Mouse (Mus musculus) gastrocnemius, adult 18-20 months (tissue): ENCODE data around the gene Dmac2. TPM values are rescaled to one million over a fixed set of nuclear protein-coding genes. Genes with fewer than 3 reads are reported as not detected.

Source experiments
- DNase-seq: peaks from one replicate; pipeline ENCODE4 v3.0.0; 2021; ENCODE audit warnings: low spot score
- total RNA-seq, 2 experiments: library from RNA; stranded (reverse); gene quantifications; 2 replicates each; pipeline ENCODE4 v1.2.3; 2021

Dmac2 gene
- total RNA-seq, 2 experiments from 2014 or later = 38.7 to 43.2 TPM

GRCm38 (mm10) chr7:25614831-25615705, 4.1 kb upstream of the Dmac2 start:
- no peak for DNase-seq

DNA sequence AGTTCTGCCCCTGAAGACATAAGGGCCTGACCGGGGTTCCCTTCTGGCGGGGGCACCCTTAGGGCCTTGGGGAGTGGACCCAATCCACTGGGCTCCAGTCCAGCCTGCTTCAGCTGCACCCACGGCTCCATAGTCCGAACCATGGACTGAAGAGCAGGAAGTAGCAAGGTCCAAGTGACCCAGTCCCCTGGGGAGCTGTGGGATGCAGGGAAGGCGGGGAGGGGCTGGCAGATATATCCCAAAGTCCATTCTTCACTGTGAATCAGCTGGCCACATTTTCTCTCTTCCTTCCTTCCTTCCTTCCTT, 3.6 kb upstream of the Dmac2 start, which contains the start of gene Erich4:
Gene Erich4, minus strand, starts transcription at position 187 of the 306 bp plus-strand sequence.
- no peak for DNase-seq

DNA sequence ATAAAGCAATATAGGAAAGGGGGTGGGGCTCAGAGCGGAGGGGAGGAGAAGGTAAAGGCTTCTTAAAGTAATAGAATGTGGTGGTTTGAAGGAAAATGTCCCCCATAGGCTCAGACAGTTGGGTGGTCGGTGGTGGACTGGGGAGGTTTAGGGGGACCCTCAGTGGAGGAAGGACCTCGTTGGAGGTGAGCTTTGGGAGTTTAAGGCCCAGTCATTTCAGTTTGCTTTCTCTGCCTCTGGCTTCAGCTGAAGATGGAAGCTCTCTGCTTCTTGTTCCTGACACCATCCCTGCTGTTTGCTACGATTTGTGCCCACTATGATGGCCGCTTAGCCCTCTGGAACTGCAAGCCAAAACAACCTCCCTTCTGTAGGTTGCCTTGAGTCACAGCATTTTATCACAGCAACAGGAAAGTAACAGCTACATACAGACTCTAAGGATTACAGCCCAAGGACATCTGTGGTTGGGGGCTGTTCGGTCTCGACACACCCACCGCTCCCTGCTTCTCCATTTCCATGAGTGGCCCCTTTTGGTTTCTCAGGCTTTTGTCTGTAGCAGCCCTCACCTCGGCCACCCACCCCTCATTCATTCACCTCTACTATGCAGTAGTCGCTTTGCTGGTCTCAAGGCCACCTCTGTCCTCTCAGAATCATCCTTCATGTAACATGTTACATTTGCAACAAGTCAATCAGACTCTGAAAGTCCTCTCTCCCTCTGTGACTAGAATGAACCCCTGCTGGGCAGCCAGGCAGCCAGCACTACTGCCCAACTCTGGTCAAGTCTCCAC, 1.6 kb upstream of the Dmac2 start:
- DNase-seq = no peak

DNA sequence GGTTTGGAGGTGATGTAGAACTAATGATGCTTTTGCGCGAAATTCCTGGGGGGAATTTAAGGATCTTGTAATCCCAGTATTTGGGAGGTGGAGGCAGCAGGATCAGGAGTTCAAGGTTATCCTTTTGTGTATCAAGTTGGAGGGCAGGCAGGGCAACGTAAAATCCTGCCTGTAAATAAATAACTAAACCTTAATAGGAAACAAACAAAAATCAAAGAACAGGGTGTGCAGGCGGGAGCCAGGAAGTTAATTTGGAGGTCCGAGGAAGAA, 443 bp downstream of the Dmac2 start:
- DNase-seq = no peak

DNA sequence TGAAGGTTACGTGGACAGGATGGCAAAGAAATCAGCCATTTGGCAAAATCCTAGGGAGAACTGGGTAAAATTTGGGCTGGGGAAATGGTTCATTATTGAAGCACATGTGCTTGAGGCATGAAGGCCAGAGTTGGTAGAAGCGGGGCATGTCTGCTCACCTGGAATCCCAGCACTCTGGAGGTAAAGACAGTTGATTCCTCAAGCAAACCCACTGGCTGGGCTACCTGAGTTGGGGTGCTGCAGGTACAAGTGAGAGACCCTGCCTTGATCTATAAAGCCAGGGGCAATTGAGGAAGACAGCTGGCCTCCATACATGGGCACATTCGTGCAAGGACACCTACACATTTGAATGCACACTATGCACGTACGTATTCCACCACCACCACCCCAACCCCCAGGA, 887 bp downstream of the Dmac2 start:
- DNase-seq = no peak

DNA sequence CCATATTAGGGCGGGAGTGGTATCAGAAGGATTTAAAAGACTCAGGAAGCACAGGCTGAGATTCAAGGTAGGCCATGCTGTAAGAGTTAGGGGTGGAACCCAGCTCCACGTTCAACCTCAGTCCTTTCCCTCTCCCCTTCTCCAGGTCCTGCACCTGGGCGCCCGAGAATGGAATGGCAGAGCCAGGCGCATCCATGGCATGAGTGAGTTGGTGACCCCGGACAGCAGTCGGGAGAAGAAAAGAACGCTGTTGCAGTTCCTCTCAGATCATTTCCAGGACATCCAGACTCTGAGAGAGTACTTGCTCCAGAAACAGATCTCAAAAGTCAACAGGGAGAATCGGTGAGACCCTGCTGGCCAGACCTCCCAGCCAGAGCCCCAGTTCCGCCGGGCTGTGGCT, 1.5 kb downstream of the Dmac2 start:
- no peak for DNase-seq

DNA sequence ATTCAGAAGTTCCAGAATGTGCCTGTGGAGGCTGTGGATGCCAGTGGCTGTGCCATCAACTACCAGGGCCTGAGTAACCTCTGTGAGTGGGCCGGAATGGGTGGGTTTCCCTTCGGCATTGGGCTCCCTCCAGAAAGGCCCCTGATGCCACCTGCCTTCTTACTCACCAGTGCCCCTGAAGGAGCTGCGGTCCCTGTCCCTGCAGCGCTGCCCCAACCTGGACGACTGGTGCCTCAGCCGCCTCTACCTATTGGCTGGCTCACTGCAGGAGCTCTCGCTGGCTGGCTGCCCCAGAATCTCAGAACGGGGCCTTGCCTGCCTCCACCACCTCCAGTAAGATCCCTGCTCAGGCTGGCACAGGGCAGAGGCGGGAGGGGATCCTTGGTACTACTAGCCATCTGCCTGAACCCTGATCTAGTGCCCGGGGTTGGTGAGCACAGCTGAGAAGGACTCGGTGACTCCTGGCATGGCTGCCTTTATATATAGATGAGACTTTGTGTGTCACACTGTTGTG, 4.7 kb downstream of the Dmac2 start:
- no peak for DNase-seq

DNA sequence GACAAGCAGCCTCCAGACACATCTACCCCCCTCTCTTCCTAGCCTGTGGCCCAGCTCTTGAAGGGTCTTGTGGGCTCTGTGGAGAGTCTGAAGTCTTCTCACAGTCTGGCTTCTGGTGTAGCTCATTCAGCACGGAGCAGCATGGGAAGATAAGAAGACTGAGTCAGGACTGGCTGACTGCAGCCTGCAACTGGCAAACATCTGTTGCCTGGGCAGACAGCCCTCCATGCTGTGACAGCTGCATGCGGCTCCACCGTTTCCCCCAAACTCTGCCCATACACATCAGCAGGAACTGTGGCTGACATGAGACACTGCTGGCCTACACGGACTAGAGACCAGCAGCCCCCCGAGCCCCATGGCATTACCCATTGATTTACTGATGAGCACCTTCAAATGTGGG, 5.6 kb downstream of the Dmac2 start:
- DNase-seq = no peak

DNA sequence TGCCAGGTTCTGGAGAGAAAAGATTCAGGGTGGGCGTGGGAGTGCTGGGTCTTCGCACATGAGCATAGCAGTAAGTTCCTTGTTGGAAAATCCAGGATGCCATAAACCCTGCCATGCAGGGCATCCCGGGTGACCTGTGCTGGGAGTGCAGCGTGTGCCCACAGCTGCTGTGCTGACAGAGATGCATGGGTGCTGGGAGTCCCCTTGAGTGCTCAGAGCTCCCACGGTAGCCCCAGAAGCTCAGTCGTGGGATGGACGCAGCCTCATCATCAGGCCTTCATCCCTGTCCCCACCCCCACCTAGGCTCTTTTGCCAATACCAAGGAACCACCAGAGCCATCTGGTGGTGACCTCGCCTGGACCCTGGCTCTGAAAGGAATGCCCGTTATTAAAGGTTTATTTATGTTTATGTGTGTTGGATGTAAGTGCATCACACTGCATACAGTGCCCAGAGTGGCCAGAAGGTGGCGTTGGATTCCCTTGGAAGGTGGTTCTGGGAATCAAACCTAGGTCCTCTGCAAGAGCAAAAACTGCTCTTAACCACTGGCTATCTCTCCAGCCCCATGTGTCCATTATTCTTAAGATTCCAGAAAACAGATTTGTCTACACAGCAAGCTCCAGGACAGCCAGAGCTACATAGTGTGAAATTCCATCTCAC, 6.5 kb downstream of the Dmac2 start:
- DNase-seq = no peak

DNA sequence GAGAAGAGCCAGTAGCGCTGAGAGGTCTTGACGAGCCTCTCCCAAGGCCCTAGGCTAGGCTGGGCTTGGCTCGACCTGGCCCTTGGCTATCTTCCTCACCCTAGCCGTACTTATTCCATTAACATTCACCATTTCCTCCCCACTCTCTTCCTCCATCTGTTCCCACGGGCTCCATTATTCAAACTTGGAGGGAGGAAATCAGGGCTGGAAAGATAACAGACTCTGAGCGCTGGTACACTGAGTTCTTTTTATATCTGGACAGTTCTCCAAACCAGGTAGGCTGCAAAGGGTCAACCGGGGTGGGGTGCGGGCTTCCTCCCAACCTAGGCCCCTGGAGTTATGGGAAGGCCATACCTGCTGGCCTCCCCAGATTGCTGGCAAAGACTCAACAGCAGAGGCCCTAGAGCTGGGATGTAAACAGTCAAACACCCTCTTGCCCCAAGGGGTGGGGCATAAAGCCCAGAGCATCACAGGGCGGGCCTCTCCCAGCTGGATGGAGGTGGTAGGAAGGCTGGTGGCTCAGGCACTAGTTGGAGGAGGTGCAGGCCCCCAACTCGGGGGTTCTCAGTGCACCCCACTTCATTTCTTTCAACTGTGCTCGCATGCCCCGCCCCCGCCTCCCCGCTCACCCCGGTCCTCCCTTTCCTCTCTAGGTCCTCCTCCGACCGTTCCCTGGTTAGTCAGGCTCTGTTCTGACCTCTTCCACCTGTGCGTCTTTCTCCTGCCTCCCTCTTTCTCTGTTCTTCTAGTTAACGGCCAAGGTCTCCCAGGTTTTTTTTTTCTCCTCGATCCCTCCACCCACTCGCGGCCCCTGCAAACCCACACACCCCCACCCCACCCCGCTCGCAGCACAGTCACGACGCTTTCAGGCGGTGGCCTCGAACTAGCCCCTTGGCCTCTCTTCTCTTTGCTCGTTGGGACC, 7.6 kb downstream of the Dmac2 start, which contains the start of gene B3gnt8:
Gene B3gnt8, plus strand, starts transcription at position 146 of the 922 bp plus-strand sequence.
- peak; percentile 62 for DNase-seq

- DNase-seq = peak; percentile 64
Measured at GRCm38 (mm10) chr7:25627431-25628322, 8.5 kb downstream of the Dmac2 start.

DNA sequence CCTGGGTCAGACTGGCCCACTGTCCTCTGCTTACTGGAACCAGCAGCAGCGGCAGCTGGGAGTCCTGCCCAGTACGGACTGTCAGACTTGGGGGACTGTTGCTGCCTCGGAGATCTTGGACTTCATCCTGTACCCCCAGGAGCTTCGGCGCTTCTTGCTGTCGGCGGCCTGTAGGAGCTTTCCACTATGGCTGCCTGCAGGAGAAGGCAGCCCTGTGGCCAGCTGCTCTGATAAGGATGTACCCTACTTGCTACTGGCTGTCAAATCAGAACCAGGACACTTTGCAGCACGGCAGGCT, 9.1 kb downstream of the Dmac2 start:
- no peak for DNase-seq

DNA sequence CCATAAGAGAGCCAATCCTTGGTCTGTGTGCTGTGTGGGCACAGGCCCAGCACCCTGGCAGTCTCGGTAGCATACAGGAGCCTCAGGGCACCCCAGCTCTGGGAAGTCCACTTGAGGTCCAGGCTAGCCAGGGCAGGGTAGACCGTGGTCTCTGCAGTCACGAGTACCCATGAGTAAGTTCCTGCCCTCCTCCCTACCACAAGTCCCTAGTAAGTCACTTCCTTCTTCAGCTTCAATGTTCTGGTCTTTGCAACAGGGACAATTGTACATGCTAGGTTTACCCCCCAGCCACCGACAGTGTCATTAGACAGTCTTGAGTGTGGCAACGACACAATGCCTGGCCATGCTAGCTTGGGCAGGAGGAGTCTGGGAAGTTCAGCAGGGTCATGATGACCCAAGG, 13.5 kb downstream of the Dmac2 start:
- DNase-seq = no peak

DNA sequence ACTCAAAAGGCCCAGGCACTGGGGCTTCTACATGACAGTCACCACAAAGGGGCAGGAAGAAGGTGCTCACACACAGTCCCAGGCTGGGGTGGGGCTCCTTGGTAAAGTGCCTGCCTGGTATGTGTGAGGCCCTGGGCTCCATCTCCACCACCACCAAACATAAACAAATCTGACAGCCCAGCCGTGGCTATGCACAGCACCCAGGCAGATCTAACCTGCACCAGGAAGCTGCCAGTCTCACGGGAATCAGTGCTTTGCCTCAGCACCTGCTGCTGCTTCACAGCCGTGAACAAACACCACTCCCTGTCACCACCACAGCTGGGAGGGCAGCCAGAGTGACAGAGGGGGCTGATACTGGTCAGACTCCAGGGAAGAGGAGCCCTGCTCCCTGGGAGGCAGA, 17.2 kb downstream of the Dmac2 start:
- no peak for DNase-seq

DNA sequence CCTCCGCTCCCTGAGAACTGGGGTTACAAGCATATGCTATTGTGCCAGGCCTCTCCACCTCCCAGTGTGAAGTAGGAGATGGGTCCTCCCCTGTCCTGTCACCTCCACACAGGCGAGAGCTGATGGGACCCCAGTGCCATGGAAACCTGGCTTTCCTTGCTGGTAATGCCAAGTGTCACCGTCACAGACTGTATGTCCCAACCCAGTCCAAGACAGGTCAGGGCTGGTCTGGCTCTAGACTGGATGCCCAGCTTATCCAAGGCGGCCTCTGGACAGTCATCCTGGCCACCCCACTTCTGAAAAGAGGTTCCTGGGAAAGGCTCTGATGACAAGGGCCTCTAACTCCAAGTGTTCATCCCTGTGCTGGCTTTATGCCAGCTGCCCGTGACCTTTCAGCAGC, 17.9 kb downstream of the Dmac2 start:
- no peak for DNase-seq

DNA sequence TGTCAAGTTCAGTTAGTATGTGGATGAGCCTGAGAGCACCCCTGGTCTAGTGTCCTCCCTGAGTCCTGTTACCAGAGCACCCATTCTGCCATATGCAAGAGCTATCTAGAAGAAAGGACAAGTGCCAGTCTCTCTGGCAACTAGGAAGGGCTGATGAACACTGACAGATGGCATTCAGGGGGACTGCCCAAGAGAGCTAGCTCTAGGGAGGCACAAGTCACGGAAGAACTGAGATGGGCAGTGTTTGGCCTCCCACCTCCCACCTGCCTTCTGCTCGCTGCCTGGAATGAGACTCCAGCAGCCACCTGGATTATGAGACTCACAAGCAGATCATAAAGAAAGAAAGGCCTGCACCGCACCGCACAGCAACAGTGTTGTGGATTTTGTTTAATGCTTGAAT, 20.5 kb downstream of the Dmac2 start:
- DNase-seq = no peak

DNA sequence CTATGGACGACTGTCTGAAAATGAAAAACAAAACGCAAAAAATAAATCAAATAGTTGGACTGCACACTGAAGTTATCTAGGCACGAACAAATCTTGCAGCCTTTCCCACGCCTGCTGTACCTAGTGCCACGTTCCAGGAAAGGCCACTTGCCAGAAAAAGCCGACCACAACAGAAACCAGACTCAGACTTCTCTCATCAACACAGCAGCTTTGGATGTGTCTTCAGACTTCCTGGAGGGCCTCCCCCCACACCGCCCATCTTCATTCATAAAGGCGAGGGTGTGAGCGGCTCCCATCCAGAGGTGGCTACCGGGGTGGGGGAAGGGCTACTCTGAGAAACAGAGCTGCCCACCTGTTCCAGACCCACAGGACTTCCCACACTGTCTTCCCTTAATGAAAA, 24.9 kb downstream of the Dmac2 start:
- DNase-seq = no peak

DNA sequence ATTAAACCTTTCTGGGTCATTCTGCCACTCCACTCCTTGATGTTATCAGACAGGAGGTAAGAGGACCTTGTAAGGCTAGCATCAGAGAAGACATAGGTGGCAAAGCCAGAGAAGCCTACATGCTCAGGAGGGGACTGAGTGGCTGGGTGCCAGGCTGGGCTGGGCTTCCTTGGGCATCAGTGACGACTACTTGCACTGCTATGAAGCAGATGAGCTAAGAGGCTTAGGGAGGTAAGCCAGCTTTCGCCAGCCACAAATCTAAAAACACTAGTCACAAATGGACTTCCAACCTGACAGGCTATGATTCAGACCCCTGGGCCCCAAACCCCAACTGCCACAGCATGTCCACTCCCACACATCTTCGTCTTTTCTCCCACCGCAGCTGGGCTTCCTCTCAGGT, 25.4 kb downstream of the Dmac2 start:
- no peak for DNase-seq

GRCm38 (mm10) chr7:25645074-25645473, 25.9 kb downstream of the Dmac2 start:
- no peak for DNase-seq

DNA sequence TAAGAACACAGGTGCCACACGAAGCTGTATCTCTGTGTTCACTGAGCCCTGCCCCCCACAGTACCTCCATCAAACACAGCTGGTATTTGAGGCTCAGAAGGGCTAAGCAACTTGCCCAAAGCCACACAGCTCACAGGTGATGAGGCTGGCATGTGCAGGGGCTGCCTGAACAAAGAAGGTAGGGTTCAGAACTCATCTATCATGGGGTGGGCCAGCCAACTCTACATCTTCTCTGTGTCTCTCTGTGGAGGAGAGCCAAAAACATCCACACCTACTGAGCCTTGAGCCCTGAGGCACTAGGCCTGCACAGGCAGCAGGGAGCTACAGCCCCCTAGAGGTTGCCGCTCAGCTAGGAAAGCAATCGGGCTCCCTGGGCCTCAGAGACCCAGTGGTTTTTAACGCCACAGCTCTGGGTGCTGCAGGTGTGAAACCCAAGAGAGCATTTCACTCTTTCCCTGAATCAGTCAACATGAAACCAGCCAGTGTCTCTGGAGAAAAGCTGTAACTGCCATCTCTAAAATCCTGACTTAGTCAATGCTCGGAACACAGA, 28.4 kb downstream of the Dmac2 start:
- no peak for DNase-seq
